Mouse (Mus musculus) hindbrain, embryonic 13.5 days (tissue): ENCODE data around the gene Atp8a2. TPM values are rescaled to one million over a fixed set of nuclear protein-coding genes. Genes with fewer than 3 reads are reported as not detected.

Experiments
- ATAC-seq: fragments of 200-750 bp; cut with Nextera tagmentation; 2 replicates; pipeline ENCODE4 v1.8.0; 2017; ENCODE audit warnings: moderate TSS enrichment; ENCODE audit not compliant: low FRiP score
- H3K27ac ChIP-seq: fragments of 300-500 bp; sonication (generic); 2 replicates; pipeline ENCODE4 v1.5.1; 2015; ENCODE audit warnings: inconsistent platforms, mild to moderate bottlenecking, moderate library complexity
- H3K27me3 ChIP-seq: fragments of 300-500 bp; sonication (generic); 2 replicates; pipeline ENCODE4 v1.6.1; 2015; ENCODE audit warnings: mild to moderate bottlenecking, inconsistent platforms
- H3K36me3 ChIP-seq: fragments of 300-500 bp; sonication (generic); 2 replicates; pipeline ENCODE4 v1.6.1; 2015; ENCODE audit warnings: mild to moderate bottlenecking, inconsistent platforms
- H3K4me1 ChIP-seq: fragments of 300-500 bp; sonication (generic); replicated peaks from 2 replicates; pipeline ENCODE4 v1.6.1; 2015; ENCODE audit warnings: inconsistent platforms
- H3K4me2 ChIP-seq: fragments of 300-500 bp; sonication (generic); 2 replicates; pipeline ENCODE4 v1.6.1; 2015; ENCODE audit warnings: inconsistent platforms, mild to moderate bottlenecking, moderate library complexity
- H3K4me3 ChIP-seq: fragments of 300-500 bp; sonication (generic); 2 replicates; pipeline ENCODE4 v1.5.1; 2015; ENCODE audit warnings: mild to moderate bottlenecking, inconsistent platforms
- H3K9ac ChIP-seq: fragments of 300-500 bp; sonication (generic); 2 replicates; pipeline ENCODE4 v1.6.1; 2015; ENCODE audit warnings: mild to moderate bottlenecking, inconsistent platforms
- H3K9me3 ChIP-seq: fragments of 300-500 bp; sonication (generic); 2 replicates; pipeline ENCODE4 v1.6.1; 2016; ENCODE audit warnings: inconsistent platforms
- WGBS: fragments of 180-500 bp; shearing (Covaris S2); methylation state at CpG from one replicate; pipeline ENCODE4 v1.1.7; 2015; 5-methylcytosine and 5-hydroxymethylcytosine counted together
- polyA plus RNA-seq: library from polyadenylated mRNA; unstranded; fragments of >200 nt; fragmentation: Nextera tagmentation; extraction: Ambion mirVana; gene quantifications from 2 replicates; pipeline ENCODE4 v1.2.1, GENCODE M21; 2015

The Atp8a2 gene
- polyA plus RNA-seq, 1 experiment from 2014 or later, result 33.6 TPM

DNA sequence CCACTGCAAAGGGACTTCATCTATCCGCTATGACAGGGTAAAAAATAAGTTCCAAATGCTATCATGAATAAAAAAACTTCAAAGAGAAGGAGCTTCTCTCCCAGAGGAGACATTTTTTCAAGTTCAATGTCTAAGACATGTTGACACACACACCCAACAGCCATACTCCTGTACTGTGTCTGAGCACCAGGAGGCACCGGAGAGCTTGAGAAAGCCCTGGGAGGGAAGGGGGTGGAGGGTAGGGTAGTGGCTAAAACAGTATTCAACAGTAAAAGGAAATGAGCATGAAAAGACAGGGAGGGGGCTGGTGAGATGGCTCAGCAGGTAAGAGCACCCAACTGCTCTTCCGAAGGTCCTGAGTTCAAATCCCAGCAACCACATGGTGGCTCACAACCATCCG, 58.6 kb downstream of the Atp8a2 start:
- 94% methylated on average over 4 of the region's 4 CpGs for WGBS
- H3K4me2 ChIP-seq, result no peak overlapping the region
- H3K4me1 ChIP-seq, result no peaks in the 10 kb centered on the region
- no peak overlapping the region for H3K4me3 ChIP-seq
- no peak overlapping the region for H3K9ac ChIP-seq
- ATAC-seq, result no peak
- H3K27ac ChIP-seq, result no peak overlapping the region
- no peaks in the 10 kb centered on the region for H3K27me3 ChIP-seq
- no peaks in the 10 kb centered on the region for H3K36me3 ChIP-seq
- no peaks in the 10 kb centered on the region for H3K9me3 ChIP-seq

DNA sequence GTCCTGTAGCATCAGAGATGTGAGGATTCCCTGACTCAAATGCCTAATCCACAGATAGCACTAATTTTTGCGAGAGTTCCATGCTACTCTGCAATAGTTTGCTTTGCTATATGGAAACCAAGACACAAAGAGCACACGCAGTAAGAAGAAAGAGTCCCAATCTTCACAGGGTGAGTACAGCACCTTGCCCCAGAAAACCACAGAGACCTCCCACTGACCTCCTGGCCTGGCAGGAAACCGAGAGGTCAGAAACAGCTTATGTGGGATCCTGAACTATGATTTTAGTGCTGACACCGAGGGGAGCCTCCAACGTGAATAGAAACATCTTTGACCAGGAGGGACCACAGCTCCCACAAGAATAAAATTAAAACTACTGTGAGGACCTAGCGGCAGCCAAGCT, 59.2 kb downstream of the Atp8a2 start:
- 79% methylated on average over 6 of the region's 6 CpGs for WGBS

DNA sequence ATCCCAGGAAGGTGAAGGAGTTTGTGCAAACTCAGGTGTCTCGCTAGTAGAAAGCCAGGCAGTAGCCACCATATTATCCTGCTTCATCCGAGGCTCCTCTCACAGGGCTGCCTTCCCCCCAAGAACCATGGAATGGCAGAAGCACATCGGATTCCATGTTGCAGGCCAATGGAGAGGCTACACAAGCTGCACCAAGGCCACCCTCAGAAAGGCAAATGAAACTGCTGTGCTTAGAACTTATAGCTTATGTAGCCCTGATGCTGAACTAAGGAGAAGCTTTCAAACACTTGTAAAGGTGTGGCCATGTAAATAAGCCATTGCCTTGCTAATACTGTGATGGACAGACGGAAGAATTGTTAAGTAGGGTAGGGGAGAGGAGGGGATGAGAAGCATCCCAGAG, 61.2 kb downstream of the Atp8a2 start:
- Histone ChIP-seq H3K9me3 (no peaks in the 10 kb centered on the region), H3K4me1 (no peaks in the 10 kb centered on the region), H3K27ac (no peak overlapping the region), H3K4me2 (no peak overlapping the region), H3K36me3 (no peaks in the 10 kb centered on the region), H3K27me3 (no peaks in the 10 kb centered on the region), H3K4me3 (no peak overlapping the region), H3K9ac (no peak overlapping the region)
- WGBS, result 87% methylated on average over 4 of the region's 4 CpGs
- ATAC-seq, result no peak

More for the DNA sequence above, 59.2 kb downstream of the Atp8a2 start:
- no peak for ATAC-seq
- no peaks in the 10 kb centered on the region for H3K27me3 ChIP-seq
- no peak overlapping the region for H3K9ac ChIP-seq
- H3K9me3 ChIP-seq, result no peaks in the 10 kb centered on the region
- no peaks in the 10 kb centered on the region for H3K36me3 ChIP-seq
- H3K27ac ChIP-seq, result no peak overlapping the region
- H3K4me2 ChIP-seq, result no peak overlapping the region
- no peaks in the 10 kb centered on the region for H3K4me1 ChIP-seq
- H3K4me3 ChIP-seq, result no peak overlapping the region

DNA sequence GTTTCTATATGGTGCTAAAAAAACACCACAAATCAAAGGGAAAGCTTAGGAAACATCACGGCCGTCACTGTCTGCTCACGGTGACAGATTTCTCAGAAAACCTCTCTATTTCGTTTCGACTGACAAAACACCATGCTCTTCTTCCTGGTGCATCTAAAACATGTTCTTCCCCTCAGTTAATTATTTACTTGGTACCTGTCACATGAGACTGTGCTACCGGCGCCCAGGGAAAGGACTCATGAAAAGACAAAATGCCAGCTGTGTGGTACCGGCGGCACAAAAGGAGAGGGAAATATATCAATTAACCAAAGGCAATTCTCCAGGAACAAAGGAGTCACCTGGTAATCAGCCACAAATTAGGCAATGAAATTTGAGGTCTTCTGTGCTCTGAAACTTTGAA, 62.3 kb downstream of the Atp8a2 start:
- no peak for ATAC-seq

DNA sequence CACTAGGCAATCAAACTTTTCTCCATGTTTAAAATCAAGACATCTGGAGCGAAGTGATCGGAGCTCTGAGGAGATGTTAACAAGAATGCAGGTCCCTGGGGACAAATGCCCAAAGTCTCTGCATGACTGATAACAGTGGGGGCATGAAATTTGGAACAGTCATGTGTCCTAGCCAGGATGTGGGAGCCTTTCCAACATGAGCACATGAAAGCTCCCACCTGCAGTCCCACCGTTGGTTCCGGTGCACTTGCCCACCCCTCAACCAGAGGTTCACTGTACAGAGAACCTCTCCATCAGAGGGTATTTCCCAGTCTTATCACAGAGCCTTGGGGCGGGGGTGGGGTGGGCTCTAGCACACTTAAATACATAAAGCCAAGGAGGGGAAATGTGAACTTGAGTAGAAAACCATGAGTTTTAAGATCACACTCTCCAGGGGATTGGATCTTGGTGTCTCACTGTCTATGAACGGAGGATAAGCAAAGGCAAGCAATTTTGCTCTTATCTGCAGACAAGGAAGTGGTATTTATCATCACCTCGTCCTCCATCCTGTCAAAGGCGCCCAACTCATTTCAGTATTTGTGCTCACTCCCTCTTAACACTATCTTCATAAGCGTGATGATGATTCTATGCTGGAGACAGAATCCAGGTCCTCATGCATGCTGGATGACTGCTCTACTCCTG, 65.6 kb downstream of the Atp8a2 start:
- Histone ChIP-seq H3K27me3 (no peaks in the 10 kb centered on the region), H3K4me2 (no peak overlapping the region), H3K36me3 (no peaks in the 10 kb centered on the region), H3K4me1 (no peaks in the 10 kb centered on the region), H3K9me3 (no peaks in the 10 kb centered on the region), H3K4me3 (no peak overlapping the region), H3K27ac (no peak overlapping the region), H3K9ac (no peak overlapping the region)
- 91% methylated on average over 9 of the region's 9 CpGs for WGBS
- ATAC-seq, result no peak

More for the DNA sequence above, 62.3 kb downstream of the Atp8a2 start:
- Histone ChIP-seq H3K27me3 (no peaks in the 10 kb centered on the region), H3K9me3 (no peaks in the 10 kb centered on the region), H3K9ac (no peak overlapping the region), H3K4me3 (no peak overlapping the region), H3K4me2 (no peak overlapping the region), H3K4me1 (no peaks in the 10 kb centered on the region), H3K27ac (no peak overlapping the region), H3K36me3 (no peaks in the 10 kb centered on the region)
- 79% methylated on average over 9 of the region's 9 CpGs for WGBS

DNA sequence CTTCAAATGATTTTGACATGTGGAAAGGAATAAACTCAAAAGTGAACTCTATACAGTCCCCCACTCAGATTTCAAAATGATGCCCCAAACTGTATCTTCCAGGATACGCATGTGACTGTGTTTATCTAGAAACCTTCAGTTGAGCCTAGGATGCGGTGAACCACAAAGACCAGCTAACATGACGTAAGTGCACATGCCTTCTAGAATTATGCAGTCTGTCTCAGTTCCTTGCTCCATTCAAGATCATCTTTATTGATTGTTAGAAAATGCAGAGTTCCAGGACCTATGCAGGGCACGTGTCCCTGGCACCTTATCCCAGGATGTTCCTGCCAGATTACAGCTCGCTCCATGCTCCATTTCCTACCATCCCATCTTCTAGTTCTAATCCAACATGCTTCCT, 67.4 kb downstream of the Atp8a2 start:
- Histone ChIP-seq H3K27me3 (no peaks in the 10 kb centered on the region), H3K9me3 (no peaks in the 10 kb centered on the region), H3K27ac (no peak overlapping the region), H3K4me1 (no peaks in the 10 kb centered on the region), H3K4me3 (no peak overlapping the region), H3K36me3 (no peaks in the 10 kb centered on the region), H3K9ac (no peak overlapping the region), H3K4me2 (no peak overlapping the region)
- ATAC-seq, result no peak
- 90% methylated on average over 5 of the region's 5 CpGs for WGBS

DNA sequence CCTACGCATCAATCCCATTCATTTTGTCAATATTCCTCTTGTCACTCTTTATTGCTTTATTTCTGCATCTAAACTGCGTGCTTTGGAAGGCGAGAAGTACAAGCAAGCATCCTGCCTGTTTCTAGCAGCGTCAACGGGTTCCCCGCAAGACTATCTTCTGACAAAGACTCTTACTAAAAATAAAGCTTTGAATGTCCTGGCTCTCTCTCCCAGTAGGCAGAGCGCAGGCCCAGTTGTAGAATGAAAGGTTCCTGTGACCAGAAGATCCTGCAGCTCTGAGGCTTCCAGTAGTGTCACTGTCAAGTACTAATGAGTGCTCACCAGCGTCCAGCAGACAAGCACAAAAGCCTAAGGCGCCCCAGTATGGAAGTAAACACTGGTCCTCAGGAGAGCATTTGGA, 71.8 kb downstream of the Atp8a2 start:
- Histone ChIP-seq H3K27ac (no peak overlapping the region), H3K9me3 (no peaks in the 10 kb centered on the region), H3K36me3 (no peaks in the 10 kb centered on the region), H3K4me2 (no peak overlapping the region), H3K4me3 (no peak overlapping the region), H3K9ac (no peak overlapping the region), H3K4me1 (no peaks in the 10 kb centered on the region), H3K27me3 (no peaks in the 10 kb centered on the region)
- WGBS, result 81% methylated on average over 9 of the region's 9 CpGs
- ATAC-seq, result no peak

DNA sequence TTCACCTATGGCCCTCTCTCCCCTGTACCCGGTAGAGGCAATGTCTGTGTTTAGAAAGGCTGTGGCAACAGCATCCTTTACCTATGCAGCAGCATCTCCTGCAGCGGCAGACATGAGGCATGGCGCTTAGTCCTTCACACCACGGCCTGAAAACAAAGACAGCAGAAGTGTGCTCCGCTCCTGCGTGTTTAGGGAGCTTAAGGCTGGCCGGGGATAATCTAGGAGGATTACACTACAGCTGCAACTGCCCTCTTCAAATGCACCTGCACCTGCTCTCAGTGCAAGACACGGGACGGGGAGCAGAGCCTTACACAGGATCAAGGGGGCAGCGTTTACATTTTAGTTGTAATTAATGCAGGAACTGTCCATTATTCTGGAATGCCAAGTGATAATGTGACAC, 75.4 kb downstream of the Atp8a2 start:
- Histone ChIP-seq H3K9me3 (no peaks in the 10 kb centered on the region), H3K4me3 (no peak overlapping the region), H3K27ac (no peak overlapping the region), H3K4me1 (no peaks in the 10 kb centered on the region), H3K36me3 (no peaks in the 10 kb centered on the region), H3K27me3 (no peaks in the 10 kb centered on the region), H3K9ac (peak overlapping the region; percentile 3; the same call in 1 of the 2 replicates), H3K4me2 (no peak overlapping the region)
- no peak for ATAC-seq
- 66% methylated on average over 10 of the region's 10 CpGs for WGBS

DNA sequence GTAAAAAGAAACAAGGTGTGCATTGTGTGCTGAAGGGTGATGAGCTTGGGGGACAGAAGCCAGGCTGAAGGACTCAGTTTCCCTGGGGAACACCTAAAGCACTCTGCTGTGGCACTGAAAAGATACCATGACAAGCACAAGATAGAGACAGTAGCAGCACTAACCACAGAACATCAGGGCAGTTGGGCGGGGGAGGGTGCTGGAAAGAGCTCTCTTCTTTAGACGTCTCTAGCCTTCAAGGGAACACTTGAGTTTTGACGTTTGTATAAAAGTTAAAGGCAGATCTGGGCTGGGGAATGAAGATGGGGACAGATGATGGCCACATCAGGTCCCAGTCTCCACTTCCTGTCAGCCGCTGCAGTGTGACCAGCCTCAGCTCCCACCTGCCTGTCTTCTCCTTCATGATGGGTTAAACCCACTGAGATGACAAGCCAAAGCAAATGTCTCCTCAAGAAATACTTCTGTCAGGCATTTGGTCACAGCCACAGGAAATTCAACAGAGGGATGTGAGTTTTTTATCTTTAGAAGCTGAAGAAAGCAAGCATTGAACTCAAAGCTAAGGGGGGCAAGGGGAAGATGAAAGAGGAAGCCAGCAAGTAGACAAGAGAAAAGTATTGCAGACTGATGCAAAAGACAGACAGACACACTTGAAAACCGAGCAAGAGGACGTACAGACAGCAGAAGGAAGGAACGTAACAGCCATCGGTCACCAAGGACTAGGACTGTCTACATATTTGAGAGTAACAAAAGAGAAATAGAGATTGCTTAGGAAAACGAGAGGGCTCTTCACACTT, 79.0 kb downstream of the Atp8a2 start:
- no peaks in the 10 kb centered on the region for H3K4me1 ChIP-seq
- H3K9me3 ChIP-seq, result no peaks in the 10 kb centered on the region
- H3K27ac ChIP-seq, result no peak overlapping the region
- 87% methylated on average over 9 of the region's 9 CpGs for WGBS
- H3K4me3 ChIP-seq, result no peak overlapping the region
- no peak overlapping the region for H3K9ac ChIP-seq
- no peaks in the 10 kb centered on the region for H3K27me3 ChIP-seq
- no peak overlapping the region for H3K4me2 ChIP-seq
- H3K36me3 ChIP-seq, result no peaks in the 10 kb centered on the region
- no peak for ATAC-seq

DNA sequence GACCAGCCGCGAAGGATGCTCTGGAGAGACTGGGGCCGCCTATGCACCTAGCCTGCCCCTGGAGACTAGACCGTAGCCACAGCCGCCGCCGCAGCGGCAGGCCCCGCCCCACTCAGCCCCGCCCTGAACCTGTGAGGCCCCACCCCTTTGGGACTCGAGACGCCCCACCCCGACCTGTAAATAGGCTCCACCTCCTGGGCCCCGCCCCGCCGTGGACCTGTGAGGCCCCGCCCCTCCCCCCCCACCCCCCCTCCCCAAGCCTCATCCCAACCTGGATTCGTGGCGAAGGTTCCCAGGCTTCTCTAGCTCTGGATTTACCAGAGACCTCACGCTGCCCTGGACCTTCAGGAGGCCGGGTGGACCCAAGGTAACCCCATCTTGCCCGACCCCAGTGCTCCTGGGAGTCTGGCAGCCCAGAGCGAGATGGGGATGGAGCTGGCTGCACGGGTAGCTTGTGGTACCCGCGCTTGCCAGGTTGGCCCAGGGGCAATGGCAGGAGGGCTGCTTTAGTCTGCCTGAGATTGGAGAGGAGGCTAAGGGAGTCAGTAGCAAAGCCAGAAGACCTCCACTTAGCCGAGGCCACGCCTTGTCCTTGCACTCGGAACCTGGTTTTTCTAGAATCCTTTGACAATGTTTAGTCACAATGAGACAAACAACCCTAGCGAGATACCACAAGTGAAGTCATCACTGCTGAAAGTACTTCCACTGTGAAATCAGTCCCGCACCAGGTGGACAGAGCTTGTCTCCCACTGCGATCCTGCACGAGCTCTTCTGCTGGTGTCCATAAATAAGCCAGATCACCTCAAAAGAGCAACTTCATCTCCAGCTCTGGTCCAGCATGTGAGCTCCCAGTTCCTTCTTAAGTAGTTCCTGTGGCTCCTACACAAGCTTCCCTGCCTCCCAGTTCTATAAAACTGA, 109.9 kb downstream of the Atp8a2 start:
- Histone ChIP-seq H3K4me1 (peaks cover 28% of the 10 kb centered on the region), H3K9ac (peak overlapping the region; percentile 79), H3K4me3 (peak overlapping the region; percentile 55), H3K4me2 (peak overlapping the region; percentile 71), H3K9me3 (no peaks in the 10 kb centered on the region), H3K36me3 (no peaks in the 10 kb centered on the region), H3K27ac (no peak overlapping the region), H3K27me3 (no peaks in the 10 kb centered on the region)
- peak; percentile 94 for ATAC-seq
- WGBS, result 15% methylated on average over 26 of the region's 33 CpGs

DNA sequence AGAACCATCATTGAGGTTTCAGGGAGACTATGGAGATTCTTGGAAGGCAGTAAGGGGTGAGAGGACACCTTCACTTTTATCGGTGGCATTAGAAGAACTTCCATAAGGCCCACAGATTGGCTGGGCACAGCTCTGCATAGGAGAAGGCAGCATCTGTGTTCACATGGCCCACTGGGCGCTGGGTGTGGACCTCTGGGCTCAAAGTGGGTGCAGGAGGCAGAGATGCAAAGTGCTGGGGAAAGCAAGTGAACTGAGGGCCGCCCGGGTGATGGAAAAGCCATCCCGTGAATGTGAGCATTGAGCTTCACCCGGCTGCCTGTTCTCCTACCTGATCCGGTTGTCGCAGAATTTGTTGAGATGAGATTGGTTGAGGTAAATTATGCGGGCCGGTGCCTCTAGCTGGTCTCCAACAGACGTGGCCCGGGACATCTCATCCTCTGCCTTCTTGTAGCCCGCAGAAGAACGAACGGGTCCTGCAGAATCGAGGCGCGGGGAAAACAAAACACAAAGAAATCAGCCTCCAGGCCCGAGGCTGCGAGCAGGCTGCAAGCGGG, 110.6 kb downstream of the Atp8a2 start:
- H3K27ac ChIP-seq, result no peak overlapping the region
- H3K9ac ChIP-seq, result peak overlapping the region; percentile 79
- H3K4me3 ChIP-seq, result peak overlapping the region; percentile 55
- peak; percentile 82 for ATAC-seq
- H3K27me3 ChIP-seq, result no peaks in the 10 kb centered on the region
- WGBS, result 2% methylated on average over 21 of the region's 21 CpGs
- peak overlapping the region; percentile 71 for H3K4me2 ChIP-seq
- no peaks in the 10 kb centered on the region for H3K9me3 ChIP-seq
- peaks cover 28% of the 10 kb centered on the region for H3K4me1 ChIP-seq
- H3K36me3 ChIP-seq, result no peaks in the 10 kb centered on the region

DNA sequence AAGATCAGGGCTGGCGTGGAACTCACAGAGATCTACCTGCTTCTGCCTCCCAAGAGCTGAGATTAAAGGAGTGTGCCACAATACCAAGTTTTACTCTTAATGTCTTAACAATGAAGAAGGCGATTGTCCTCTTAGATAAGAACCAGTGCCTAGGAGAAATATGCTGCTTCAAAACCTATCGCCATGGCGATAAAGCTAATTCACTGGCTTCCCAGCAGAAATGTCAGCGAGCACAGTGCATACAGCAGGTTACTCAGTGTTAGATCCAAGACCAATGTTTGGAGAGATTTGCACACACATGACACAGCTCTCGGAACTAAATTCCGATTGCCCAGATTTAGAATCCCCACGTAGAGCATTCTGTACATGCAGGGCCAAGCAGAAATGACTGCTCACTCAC, 114.2 kb downstream of the Atp8a2 start:
- H3K9ac ChIP-seq, result 0 out of 2 replicates have a peak overlapping the region, but pooled peaks have one; percentile 6
- no peaks in the 10 kb centered on the region for H3K9me3 ChIP-seq
- H3K4me2 ChIP-seq, result no peak overlapping the region
- no peaks in the 10 kb centered on the region for H3K36me3 ChIP-seq
- H3K27ac ChIP-seq, result no peak overlapping the region
- no peaks in the 10 kb centered on the region for H3K27me3 ChIP-seq
- no peak overlapping the region for H3K4me3 ChIP-seq
- WGBS, result 80% methylated on average over 8 of the region's 8 CpGs
- no peak for ATAC-seq
- peaks cover 28% of the 10 kb centered on the region for H3K4me1 ChIP-seq
